Mouse (Mus musculus): ENCODE measurements around the gene Slc9a2.

GRCm38 (mm10) chr1:40650803-40651497 is 29.4 kb upstream of the Slc9a2 start:
- TF ChIP-seq POLR2A (IDR thresholded peaks at IDR 0.05; ENCODE audit: borderline replicate concordance, low read depth, low read length) (no peak), CTCF (IDR thresholded peaks at IDR 0.05; ENCODE audit: low read depth, low read length) (no peak)

Measured in bone marrow macrophage, adult 2 months (primary cell).